Mouse (Mus musculus) forebrain, embryonic 13.5 days (tissue): Measurements from ENCODE around the gene Adamts6. TPM values are rescaled to one million over a fixed set of nuclear protein-coding genes. Genes with fewer than 3 reads are reported as not detected.

Experiments used
- ATAC-seq: fragments of 200-750 bp; cut with Nextera tagmentation; 2 replicates; pipeline ENCODE4 v1.8.0; 2017
- H3K27ac ChIP-seq: fragments of 300-500 bp; sonication (generic); 2 replicates; pipeline ENCODE4 v1.5.1; 2015; ENCODE audit warnings: inconsistent platforms, mild to moderate bottlenecking, moderate library complexity
- H3K27me3 ChIP-seq: fragments of 300-500 bp; sonication (generic); 2 replicates; pipeline ENCODE4 v1.6.1; 2015; ENCODE audit warnings: mild to moderate bottlenecking, inconsistent platforms
- H3K36me3 ChIP-seq: fragments of 300-500 bp; sonication (generic); 2 replicates; pipeline ENCODE4 v1.6.1; 2015; ENCODE audit warnings: mild to moderate bottlenecking, inconsistent platforms; ENCODE audit not compliant: poor library complexity, severe bottlenecking
- H3K4me1 ChIP-seq: fragments of 300-500 bp; sonication (generic); 2 replicates; pipeline ENCODE4 v1.6.1; 2015; ENCODE audit warnings: inconsistent platforms
- H3K4me2 ChIP-seq: fragments of 300-500 bp; sonication (generic); 2 replicates; pipeline ENCODE4 v1.6.1; 2015; ENCODE audit warnings: inconsistent platforms, mild to moderate bottlenecking, moderate library complexity
- H3K4me3 ChIP-seq: fragments of 300-500 bp; sonication (generic); 2 replicates; pipeline ENCODE4 v1.5.1; 2015; ENCODE audit warnings: mild to moderate bottlenecking, inconsistent platforms
- H3K9ac ChIP-seq: fragments of 300-500 bp; sonication (generic); 2 replicates; pipeline ENCODE4 v1.6.1; 2015; ENCODE audit warnings: mild to moderate bottlenecking, inconsistent platforms
- H3K9me3 ChIP-seq: fragments of 300-500 bp; sonication (generic); replicated peaks from 2 replicates; pipeline ENCODE4 v1.6.1; 2016; ENCODE audit warnings: inconsistent platforms
- WGBS: fragments of 180-500 bp; shearing (Covaris S2); methylation state at CpG from one replicate; pipeline ENCODE4 v1.1.7; 2015; 5-methylcytosine and 5-hydroxymethylcytosine counted together
- polyA plus RNA-seq: library from polyadenylated mRNA; unstranded; fragments of >200 nt; fragmentation: Nextera tagmentation; extraction: Ambion mirVana; gene quantifications from 2 replicates; pipeline ENCODE4 v1.2.1, GENCODE M21; 2015

Gene Adamts6
- polyA plus RNA-seq, 1 experiment from 2014 or later: 2.8 TPM

DNA sequence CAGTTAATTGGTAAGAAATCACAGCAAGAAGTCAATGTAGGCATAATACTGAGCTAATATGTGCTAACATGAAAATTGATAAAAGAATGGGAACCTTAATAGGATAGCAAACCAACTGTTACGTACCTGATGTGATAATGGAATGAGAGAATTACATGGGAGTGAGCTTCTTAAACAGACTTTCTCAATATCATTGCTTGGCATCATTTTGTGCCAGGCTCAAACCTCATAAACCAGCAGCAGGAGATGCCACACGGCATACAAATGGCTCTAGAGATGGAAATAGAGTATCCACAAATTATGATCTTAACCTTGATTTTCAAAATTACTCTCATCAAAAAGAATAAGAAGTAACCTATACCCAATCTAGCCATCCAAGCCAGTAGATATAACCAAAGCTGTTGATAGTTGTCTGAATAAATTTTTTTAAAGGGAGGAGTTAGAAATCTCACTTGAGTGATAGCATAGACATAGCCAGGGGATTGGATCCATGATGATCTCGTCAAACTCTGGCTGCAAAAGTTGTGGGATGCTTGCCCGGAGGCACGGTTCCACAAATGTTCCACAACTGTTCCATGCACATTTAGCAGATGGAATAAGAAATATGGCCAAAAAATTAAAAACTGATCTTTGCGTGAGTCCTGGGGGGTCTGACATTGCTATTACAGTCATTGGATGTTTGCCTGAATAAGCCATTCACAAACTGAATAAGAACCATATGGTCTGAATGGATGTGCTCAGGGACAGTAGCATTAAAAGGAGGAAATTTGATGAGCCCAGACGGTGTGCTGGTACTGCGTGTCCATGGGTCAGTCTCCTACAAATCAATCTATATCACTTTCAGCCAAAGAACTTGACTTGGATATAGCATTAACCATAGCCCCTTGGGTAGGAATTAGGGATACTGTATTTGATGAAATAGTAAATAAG is 106.1 kb downstream of the Adamts6 start:
- Histone ChIP-seq H3K36me3 (no peaks in the 10 kb centered on the region), H3K9ac (no peak overlapping the region), H3K4me1 (no peaks in the 10 kb centered on the region), H3K9me3 (no peaks in the 10 kb centered on the region), H3K4me2 (no peak overlapping the region), H3K27me3 (no peaks in the 10 kb centered on the region), H3K4me3 (no peak overlapping the region), H3K27ac (no peak overlapping the region)
- 88% methylated on average over 8 of the region's 8 CpGs for WGBS
- ATAC-seq: peak; percentile 77; the same call in 1 of the 2 replicates

DNA sequence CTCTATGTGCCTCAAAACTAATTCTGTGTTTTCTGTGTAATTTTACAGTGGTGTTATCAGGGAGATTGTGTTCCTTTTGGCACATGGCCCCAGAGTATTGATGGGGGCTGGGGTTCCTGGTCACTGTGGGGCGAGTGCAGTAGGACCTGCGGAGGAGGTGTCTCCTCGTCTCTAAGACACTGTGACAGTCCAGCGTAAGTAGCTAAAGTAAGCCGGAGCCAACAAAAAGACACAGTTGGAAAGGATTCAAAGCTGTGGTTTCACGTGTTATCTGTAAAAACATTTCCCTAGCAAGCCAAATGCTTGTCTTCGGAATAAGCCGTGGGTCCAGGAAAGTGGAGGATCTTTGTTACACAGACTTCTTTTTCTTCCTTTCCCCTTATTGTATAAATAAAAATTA is 110.2 kb downstream of the Adamts6 start:
- no peak overlapping the region for H3K27ac ChIP-seq
- 63% methylated on average over 8 of the region's 8 CpGs for WGBS
- no peaks in the 10 kb centered on the region for H3K27me3 ChIP-seq
- no peak overlapping the region for H3K9ac ChIP-seq
- no peak overlapping the region for H3K4me2 ChIP-seq
- no peaks in the 10 kb centered on the region for H3K9me3 ChIP-seq
- H3K4me3 ChIP-seq: no peak overlapping the region
- 0 out of 2 replicates have a peak, but pooled peaks cover 4% of the 10 kb centered on the region for H3K36me3 ChIP-seq
- H3K4me1 ChIP-seq: no peaks in the 10 kb centered on the region
- no peak for ATAC-seq

DNA sequence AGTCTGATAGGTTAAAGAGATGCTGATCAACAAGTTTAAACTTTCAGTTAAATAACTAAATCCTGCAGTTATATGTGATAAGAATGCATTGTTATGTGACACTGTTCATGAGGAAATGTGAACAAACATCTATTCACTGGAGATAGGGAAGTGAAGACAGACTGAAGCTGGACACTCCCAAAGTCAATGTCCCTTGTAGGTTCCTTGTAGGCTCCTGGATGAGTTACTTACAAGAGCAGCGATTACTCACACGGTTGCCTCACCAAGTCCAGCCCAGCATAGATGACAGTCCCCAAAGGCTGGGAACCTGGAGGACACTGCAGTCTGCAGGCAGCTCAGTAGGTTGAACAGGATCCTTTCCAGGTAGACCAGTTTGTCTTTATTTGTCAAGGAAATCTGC is 145.1 kb downstream of the Adamts6 start:
- H3K36me3 ChIP-seq: no peaks in the 10 kb centered on the region
- no peak for ATAC-seq
- no peak overlapping the region for H3K4me3 ChIP-seq
- WGBS: 95% methylated on average over 2 of the region's 2 CpGs
- no peak overlapping the region for H3K9ac ChIP-seq
- no peak overlapping the region for H3K4me2 ChIP-seq
- H3K4me1 ChIP-seq: no peaks in the 10 kb centered on the region
- H3K9me3 ChIP-seq: no peaks in the 10 kb centered on the region
- H3K27me3 ChIP-seq: no peaks in the 10 kb centered on the region
- H3K27ac ChIP-seq: no peak overlapping the region

DNA sequence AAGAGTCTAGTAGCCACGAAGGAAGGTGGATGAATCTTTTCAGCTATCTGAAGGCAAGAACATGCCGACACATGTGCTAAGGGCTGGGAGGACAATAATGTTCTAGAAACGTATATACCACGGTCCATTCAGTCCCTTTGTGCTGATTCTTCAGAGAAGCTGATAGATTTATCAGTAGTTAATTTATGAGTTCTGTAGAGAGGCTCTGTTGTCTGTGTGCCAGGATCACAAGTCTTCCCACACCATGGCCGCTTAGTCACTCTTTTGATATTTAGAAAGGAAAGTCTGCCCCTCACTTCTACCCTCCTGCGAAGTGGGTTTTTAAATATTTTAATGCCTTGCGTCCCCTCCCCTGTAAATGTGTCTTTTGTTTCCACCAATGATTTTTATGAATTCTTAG is 154.9 kb downstream of the Adamts6 start:
- 92% methylated on average over 7 of the region's 7 CpGs for WGBS

DNA sequence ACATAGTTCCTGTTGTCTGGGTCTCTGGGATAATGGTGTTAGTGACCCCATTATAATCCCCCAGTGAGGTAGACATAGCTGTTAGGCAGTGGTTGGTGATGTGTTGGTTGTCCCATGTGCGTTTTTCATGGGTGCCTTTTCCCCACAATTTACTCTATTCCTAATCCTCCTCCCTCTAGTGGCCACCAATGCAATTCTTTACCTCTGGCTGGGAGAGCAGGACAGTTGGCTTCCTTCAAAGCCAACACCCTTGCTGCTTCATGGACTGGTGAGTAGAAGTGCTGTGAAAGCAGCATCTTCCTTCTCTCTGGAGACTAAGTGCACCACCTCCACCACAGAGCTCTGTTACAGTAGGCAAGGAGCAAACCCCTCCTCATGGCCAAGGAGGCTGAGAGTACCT is 157.8 kb downstream of the Adamts6 start:
- H3K4me3 ChIP-seq: no peak overlapping the region
- H3K9me3 ChIP-seq: no peaks in the 10 kb centered on the region
- no peak overlapping the region for H3K9ac ChIP-seq
- 73% methylated on average over 1 of the region's 1 CpGs for WGBS
- no peak for ATAC-seq
- peaks cover 10% of the 10 kb centered on the region; the same call in 1 of the 2 replicates for H3K36me3 ChIP-seq
- no peaks in the 10 kb centered on the region for H3K27me3 ChIP-seq
- no peak overlapping the region for H3K4me2 ChIP-seq
- no peak overlapping the region for H3K27ac ChIP-seq
- no peaks in the 10 kb centered on the region for H3K4me1 ChIP-seq

More for the DNA sequence above, 154.9 kb downstream of the Adamts6 start:
- Histone ChIP-seq H3K36me3 (peaks cover 10% of the 10 kb centered on the region; the same call in 1 of the 2 replicates), H3K27me3 (no peaks in the 10 kb centered on the region), H3K4me2 (no peak overlapping the region), H3K4me3 (no peak overlapping the region), H3K9ac (no peak overlapping the region), H3K27ac (no peak overlapping the region), H3K9me3 (no peaks in the 10 kb centered on the region), H3K4me1 (no peaks in the 10 kb centered on the region)
- no peak for ATAC-seq

DNA sequence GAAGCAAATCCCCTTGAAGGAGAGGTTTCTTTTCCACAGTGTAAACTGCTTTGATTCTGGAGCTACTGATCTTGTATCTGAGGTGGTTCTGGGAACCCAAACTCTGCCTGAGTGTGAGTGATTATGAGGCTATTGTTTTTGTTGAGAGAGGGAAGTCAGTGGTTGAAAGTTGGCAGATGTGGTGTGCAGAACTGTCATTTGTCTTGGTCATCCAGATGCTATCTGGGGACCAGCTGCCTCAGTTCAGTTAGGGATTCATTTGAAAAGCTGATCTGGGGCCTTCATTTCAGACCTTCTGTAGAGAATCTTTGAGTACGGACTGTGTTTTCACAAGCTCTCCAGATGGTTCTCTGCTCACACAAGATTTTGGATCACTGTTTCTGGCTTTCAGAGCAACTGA is 159.3 kb downstream of the Adamts6 start:
- no peak for ATAC-seq
- H3K9ac ChIP-seq: no peak overlapping the region
- H3K4me1 ChIP-seq: no peaks in the 10 kb centered on the region
- WGBS: 88% methylated on average over 1 of the region's 1 CpGs
- H3K36me3 ChIP-seq: peaks cover 10% of the 10 kb centered on the region; the same call in 1 of the 2 replicates
- H3K27me3 ChIP-seq: no peaks in the 10 kb centered on the region
- no peaks in the 10 kb centered on the region for H3K9me3 ChIP-seq
- no peak overlapping the region for H3K4me3 ChIP-seq
- no peak overlapping the region for H3K4me2 ChIP-seq
- no peak overlapping the region for H3K27ac ChIP-seq

DNA sequence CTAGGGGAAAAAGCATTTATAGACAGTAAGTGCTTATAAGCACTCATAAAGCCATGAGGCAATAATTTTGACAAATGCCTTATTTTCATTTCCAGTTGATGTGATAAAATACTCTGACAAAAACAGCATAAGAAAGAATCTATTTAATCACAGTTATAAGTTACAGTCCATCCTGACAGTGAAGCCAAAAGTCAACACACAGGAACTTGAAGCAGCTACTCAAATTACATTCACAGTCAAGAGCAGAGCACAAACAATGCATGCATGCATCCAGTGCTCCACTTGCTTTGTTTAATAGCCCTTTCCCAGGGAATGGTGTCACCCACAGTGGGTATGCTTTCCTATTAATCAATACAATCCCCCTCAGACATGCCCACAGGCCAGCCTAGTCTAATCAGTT is 159.8 kb downstream of the Adamts6 start:
- Histone ChIP-seq H3K4me3 (no peak overlapping the region), H3K4me2 (no peak overlapping the region), H3K4me1 (no peaks in the 10 kb centered on the region), H3K36me3 (peaks cover 10% of the 10 kb centered on the region; the same call in 1 of the 2 replicates), H3K27me3 (no peaks in the 10 kb centered on the region), H3K27ac (no peak overlapping the region), H3K9ac (no peak overlapping the region), H3K9me3 (no peaks in the 10 kb centered on the region)
- ATAC-seq: no peak

DNA sequence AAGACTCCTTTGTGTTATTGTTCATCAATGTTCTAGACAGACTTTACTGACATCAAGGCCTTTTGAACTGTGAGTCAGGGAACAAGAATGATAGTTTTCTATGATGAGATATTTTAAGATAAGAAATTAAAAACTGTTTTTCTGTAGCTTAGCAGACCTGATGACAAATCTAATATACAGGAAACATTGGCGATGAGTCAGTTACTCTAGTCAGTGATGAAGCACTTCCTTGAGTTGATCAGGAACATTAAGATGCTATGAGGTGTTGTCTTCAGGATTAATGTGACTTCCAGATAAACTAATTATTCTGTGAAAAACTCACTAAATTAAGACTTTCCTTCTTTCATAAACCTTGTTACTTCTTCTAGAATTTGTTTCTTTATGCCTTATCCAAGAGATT is 160.7 kb downstream of the Adamts6 start:
- Histone ChIP-seq H3K9me3 (no peaks in the 10 kb centered on the region), H3K36me3 (peaks cover 10% of the 10 kb centered on the region; the same call in 1 of the 2 replicates), H3K27me3 (no peaks in the 10 kb centered on the region), H3K9ac (no peak overlapping the region), H3K4me2 (no peak overlapping the region), H3K4me1 (no peaks in the 10 kb centered on the region), H3K4me3 (no peak overlapping the region), H3K27ac (no peak overlapping the region)
- 98% methylated on average over 1 of the region's 1 CpGs for WGBS
- no peak for ATAC-seq

DNA sequence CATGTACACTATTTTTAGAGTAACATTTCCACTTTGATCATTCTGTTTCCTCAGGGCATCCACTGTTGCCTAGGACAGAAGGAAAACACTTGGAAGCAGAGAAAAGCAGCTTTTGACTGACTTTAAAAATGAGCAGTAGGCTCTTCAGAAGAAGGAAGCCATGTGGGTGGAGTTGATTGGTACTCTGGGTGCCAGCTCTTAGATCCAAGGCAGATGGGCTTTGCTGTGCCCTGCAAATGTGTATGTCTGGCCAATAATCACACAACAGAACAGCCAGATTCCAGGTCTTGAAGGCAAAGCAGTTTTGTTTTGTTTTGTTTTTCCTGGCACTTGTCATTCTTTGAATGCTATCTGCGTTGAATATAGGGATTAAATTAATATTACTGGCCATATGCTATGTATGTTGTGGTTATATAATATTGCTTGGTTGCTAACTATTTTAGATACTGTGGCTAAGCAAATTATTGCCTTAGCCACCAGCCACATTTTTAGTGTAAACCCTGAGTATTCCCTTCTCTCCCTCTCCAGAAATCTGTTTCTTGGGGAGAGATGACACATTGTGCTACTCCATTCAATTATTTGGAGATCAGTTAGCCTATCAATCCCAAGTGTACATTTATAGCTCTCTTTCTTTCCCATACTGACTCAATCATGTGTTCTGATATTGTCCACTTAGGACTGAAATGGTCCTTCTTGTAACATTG is 165.8 kb downstream of the Adamts6 start:
- H3K4me1 ChIP-seq: no peaks in the 10 kb centered on the region
- no peaks in the 10 kb centered on the region for H3K36me3 ChIP-seq
- no peaks in the 10 kb centered on the region for H3K27me3 ChIP-seq
- H3K4me3 ChIP-seq: no peak overlapping the region
- H3K9ac ChIP-seq: no peak overlapping the region
- no peaks in the 10 kb centered on the region for H3K9me3 ChIP-seq
- no peak overlapping the region for H3K4me2 ChIP-seq
- no peak overlapping the region for H3K27ac ChIP-seq
- ATAC-seq: peak; percentile 89
- WGBS: 89% methylated on average over 1 of the region's 1 CpGs

DNA sequence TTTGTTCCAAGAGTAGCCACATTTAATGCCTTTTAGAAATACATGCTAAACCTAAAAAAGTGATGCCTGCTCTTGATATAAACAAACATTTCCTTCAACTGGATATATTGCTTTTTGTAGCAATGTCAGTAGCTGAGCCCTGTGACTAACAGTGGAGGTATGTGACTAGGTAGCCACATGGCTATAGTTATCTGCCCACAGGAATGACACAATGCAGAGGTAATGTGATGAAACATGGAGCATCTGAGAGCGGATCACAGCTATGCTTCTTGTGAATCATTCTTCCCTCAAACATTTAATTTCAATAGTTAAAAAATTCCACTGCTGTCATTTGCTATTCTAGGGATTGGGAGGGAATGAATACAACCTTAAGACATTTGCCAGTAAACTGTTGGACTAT is 172.7 kb downstream of the Adamts6 start:
- Histone ChIP-seq H3K4me2 (no peak overlapping the region), H3K4me3 (no peak overlapping the region), H3K27ac (no peak overlapping the region), H3K4me1 (no peaks in the 10 kb centered on the region), H3K9me3 (no peaks in the 10 kb centered on the region), H3K36me3 (no peaks in the 10 kb centered on the region), H3K27me3 (no peaks in the 10 kb centered on the region), H3K9ac (no peak overlapping the region)
- ATAC-seq: no peak
- 96% methylated on average over 1 of the region's 1 CpGs for WGBS

DNA sequence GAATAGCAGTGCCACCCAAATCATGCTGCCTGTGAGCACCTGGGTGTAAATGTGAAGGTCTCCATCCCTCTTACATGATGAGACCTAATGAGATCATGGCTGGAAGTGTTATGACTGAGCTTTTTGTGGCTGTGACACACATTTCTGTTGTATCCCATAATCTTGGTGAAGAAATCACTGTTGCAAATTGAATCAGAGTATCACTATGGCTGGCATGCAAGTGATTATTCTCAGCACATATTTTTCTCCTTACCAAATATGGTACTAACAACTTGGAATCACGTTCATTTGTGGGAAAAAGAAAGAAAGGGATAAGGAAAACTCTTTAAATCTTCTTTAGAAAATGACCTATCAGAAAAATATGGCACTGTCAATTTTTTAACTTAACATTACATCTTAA is 180.4 kb downstream of the Adamts6 start:
- Histone ChIP-seq H3K9me3 (no peaks in the 10 kb centered on the region), H3K4me3 (no peak overlapping the region), H3K4me1 (no peaks in the 10 kb centered on the region), H3K27ac (no peak overlapping the region), H3K9ac (no peak overlapping the region), H3K27me3 (no peaks in the 10 kb centered on the region), H3K4me2 (no peak overlapping the region), H3K36me3 (peaks cover 4% of the 10 kb centered on the region)
- ATAC-seq: no peak
- WGBS: 74% methylated on average over 1 of the region's 1 CpGs

DNA sequence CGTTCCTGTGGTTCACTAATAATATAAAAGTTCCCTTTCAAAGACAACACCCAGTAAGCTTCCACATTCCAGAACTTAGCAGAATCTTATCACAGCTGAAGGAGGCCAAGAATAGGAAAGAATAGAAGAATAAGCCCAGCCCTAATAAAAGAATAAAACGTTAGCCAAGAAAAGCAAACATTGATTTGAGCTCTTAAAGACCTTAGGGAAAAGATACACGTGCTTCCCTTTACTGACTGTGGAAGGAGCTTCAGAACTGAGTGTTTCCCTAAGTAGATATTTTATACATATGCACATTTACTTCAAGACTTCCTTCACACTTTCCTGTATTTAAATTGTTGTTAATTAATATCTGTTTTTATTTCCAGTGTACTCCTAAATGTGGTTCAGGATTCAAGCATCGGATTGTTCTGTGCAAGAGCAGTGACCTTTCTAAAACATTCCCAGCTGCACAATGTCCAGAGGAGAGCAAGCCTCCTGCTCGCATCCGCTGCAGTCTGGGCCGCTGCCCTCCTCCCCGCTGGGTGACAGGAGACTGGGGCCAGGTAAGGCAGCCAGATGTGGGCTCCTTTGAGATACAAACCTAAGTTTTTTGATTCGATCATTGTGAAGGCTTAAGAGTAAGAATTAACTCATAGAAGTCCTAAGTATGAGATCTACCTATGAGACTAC is 188.8 kb downstream of the Adamts6 start:
- no peak for ATAC-seq
- 0 out of 2 replicates have a peak, but pooled peaks cover 6% of the 10 kb centered on the region for H3K36me3 ChIP-seq

More for the DNA sequence above, 188.8 kb downstream of the Adamts6 start:
- Histone ChIP-seq H3K27ac (no peak overlapping the region), H3K27me3 (no peaks in the 10 kb centered on the region), H3K4me2 (no peak overlapping the region), H3K4me1 (no peaks in the 10 kb centered on the region), H3K4me3 (no peak overlapping the region), H3K9ac (no peak overlapping the region), H3K9me3 (no peaks in the 10 kb centered on the region)
- 87% methylated on average over 9 of the region's 9 CpGs for WGBS
